Mouse (Mus musculus): ENCODE measurements around the gene Kifc1. TPM values are rescaled to one million over a fixed set of nuclear protein-coding genes. Genes with fewer than 3 reads are reported as not detected.
"Not testable (repeated sequence)": the region's sequence is repeated elsewhere in the genome, so short reads cannot be mapped to it uniquely, and the experiment has no call there.

Gene Kifc1
- total RNA-seq, 2 experiments from 2014 or later = 0.23 to 0.33 TPM

DNA sequence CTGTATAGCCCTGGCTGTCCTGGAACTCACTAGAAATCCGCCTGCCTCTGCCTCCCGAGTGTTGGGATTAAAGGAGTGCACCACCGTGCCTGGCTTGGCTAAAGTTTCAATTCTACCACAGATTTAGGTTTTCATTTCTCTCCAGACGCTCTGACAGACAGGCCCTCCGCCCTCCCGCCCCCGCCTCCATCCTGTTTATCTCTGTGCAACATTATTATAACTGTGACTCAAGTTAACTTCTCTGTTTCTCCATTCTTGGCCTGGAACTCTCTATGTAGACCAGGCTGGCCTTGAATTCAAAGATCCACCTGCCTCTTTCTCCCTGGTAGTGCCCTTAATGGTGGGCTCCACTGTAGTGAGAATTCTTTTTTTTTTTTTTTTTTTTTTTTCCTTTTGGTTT is 12.0 kb upstream of the Kifc1 start:
- no peak for DNase-seq
- TF ChIP-seq CTCF (IDR thresholded peaks at IDR 0.05) = no peak
- intact Hi-C loops (cut with DNase I) = no loop called here
- Histone ChIP-seq H3K4me3 (no peak overlapping the region), H3K27ac (no peak overlapping the region)

DNA sequence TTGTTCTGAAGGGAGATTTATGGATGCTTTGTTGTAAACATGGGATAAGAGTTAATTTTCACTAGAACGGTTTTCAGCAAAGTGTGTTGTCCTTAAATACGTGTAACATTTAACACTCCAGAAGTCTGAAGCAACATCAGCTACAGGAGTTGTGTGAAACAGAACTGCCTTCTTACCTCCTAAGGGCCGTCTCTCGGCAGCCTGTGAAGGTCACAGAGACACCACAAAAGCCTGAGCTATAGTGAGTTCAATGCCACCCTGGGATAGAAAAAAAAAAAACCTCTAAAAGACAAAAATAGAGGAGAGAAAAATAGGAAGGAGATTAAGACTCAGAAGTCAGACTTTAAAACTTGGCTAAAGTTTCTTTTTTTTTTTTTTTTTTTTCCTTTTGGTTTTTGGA is 11.6 kb upstream of the Kifc1 start:
- DNase-seq = no peak
- intact Hi-C loops (cut with DNase I) = no loop called here

DNA sequence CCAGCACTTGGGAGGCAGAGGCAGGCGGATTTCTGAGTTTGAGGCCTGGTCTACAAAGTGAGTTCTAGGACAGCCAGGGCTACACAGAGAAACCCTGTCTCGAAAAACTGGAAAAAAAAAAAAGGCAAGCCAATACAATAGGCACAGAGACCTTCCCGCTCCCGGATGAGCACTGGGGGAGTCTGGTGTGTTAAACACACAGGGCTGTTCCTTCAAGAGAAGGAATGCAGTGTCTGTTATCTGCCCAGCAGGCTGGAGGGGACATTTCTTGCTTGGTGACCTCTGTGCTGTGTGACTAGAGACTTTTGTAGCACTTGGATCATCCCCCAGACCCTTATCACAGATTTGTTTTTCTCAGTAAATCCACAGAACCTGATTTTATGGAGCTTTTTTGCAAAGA is 11.2 kb upstream of the Kifc1 start:
- no peak overlapping the region for H3K27ac ChIP-seq
- no peak for TF ChIP-seq CTCF (IDR thresholded peaks at IDR 0.05)
- intact Hi-C loops (cut with DNase I) = no loop called here
- H3K4me3 ChIP-seq = no peak overlapping the region
- no peak for DNase-seq

More for the DNA sequence above, 11.6 kb upstream of the Kifc1 start:
- Histone ChIP-seq H3K27ac (no peak overlapping the region), H3K4me3 (no peak overlapping the region)
- TF ChIP-seq CTCF (IDR thresholded peaks at IDR 0.05) = no peak

DNA sequence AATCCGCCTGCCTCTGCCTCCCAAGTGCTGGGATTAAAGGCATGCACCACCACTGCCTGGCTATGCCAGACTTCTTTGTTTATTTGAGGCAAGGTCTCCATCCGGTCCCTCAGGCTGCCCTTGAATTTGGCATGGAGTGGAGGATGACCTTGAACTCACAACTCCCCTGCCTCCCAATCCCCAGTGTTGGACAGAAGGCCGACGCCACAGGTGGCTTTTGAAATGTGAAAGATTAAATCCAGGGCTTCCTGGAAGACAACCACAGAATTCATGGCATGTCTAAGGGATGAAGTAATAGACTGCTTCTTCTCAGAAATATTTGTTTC is 10.5 kb upstream of the Kifc1 start:
- no peak for DNase-seq
- intact Hi-C loops (cut with DNase I) = no loop called here
- no peak overlapping the region for H3K4me3 ChIP-seq
- no peak for TF ChIP-seq CTCF (IDR thresholded peaks at IDR 0.05)
- no peak overlapping the region for H3K27ac ChIP-seq

DNA sequence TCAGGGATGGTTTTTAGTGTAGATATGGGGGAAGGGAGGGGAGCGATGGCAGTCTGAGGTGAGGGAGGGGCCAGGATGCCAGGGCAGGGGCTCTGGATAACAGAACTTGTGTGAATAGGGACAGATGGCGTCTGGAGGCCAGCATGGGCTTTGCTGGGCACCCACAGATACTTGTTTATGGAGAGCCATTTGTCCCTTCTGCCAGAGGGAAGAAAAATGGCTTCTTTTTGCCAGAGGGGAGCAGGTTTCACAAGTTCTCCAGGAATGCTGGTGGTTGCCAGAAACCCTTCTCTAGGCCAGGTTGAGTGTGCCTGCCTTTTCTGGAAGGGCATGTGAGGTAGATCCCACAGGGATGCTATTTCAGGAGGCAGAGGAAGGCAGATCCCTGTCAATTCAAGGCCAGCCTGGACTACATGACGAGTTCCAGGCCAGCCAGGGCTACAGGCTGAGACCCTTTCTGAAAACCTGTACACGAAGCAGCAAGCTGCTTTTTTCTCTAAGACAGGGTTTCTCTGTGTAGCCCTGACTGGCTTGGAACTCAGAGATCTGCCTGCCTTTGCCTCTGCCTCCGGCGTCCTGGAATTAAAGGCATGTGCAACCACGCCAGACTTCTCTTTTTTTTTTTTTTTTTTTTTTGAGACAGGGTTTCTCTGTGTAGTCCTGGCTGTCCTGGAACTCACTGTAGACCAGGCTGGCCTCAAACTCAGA is 10.0 kb upstream of the Kifc1 start:
- no peak for DNase-seq
- H3K4me3 ChIP-seq = no peak overlapping the region
- H3K27ac ChIP-seq = peak overlapping the region; percentile 2; the same call in 1 of the 2 replicates
- intact Hi-C loops (cut with DNase I) = no loop called here
- no peak for TF ChIP-seq CTCF (IDR thresholded peaks at IDR 0.05)

DNA sequence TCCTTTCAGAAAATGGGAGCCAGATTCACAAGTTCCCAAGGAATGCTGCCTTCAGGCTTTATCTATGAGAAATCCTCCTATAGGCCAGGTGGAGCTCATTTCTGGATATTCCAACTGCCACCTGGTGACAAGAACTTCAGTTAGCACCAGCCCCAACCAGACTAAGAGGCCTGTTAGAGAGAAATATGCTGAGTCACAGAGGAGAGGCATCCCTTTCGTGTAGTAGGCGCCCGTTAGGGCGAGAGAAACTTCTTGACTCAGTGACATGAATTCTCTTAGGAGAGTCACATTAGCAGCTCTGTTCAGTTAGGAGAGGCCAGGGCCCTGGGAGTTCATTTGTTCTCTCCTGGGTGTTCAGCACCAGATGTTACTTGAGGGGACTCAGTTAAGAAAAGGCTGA is 9.2 kb upstream of the Kifc1 start:
- H3K4me3 ChIP-seq = no peak overlapping the region
- H3K27ac ChIP-seq = no peak overlapping the region
- no peak for DNase-seq
- no peak for TF ChIP-seq CTCF (IDR thresholded peaks at IDR 0.05)
- intact Hi-C loops (cut with DNase I) = no loop called here

DNA sequence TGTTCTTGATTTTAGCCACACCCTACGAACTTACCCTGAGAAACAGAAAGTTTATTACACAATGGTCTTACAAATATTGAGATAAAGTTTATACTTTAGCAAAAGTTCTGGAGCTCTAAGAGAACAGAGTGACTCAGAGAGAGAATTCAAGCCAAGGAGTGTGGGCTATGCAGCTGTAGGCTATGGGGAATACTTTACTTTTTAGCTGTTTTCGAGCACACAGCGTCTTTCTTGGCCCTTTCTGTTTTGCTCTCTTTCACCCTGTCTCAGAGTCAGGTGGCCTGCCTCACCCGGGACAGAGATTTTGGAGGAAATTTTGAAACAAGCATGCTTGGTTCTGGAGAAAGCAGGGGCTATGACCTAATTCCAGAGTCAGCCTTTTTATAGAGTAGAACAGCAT is 7.7 kb upstream of the Kifc1 start:
- peak overlapping the region; percentile 43; the same call in 1 of the 2 replicates for H3K27ac ChIP-seq
- intact Hi-C loops (cut with DNase I); H3K4me3 ChIP-seq; DNase-seq: not testable (repeated sequence)

DNA sequence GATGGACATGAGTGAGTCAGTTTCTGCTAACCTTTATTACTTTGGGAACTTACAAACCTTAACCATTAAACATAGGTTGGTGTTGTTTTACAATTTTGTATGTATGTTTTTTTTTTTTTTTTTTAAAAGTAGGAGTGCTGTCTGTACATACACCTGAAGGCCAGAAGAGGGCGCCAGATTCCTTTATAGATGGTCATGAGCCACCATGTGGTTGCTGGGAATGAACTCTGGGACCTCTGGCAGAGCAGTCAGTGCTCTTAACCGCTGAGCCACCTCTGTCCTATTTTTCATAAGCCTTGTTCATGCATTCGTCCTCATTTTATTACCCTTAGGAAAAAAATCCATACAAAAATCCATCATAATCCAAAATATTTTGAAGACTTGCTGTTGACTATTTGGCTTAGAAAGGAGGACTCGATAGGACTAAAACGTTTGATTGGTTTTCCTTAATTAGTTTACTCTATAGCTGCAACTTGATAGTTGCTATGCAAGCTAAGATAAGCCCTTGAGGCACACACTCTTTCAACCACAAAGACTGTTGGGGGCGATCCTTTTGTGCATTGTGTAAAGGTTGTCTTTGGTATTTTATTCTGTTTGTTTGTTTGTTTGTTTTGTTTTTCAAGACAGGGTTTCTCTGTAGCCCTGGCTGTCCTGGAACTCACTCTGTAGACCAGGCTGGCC is 6.8 kb upstream of the Kifc1 start:
- DNase-seq = no peak
- H3K27ac ChIP-seq = peak overlapping the region; percentile 38
- TF ChIP-seq CTCF (IDR thresholded peaks at IDR 0.05) = peak; percentile 70
- no peak overlapping the region for H3K4me3 ChIP-seq
- intact Hi-C loops (cut with DNase I) = no loop called here

DNA sequence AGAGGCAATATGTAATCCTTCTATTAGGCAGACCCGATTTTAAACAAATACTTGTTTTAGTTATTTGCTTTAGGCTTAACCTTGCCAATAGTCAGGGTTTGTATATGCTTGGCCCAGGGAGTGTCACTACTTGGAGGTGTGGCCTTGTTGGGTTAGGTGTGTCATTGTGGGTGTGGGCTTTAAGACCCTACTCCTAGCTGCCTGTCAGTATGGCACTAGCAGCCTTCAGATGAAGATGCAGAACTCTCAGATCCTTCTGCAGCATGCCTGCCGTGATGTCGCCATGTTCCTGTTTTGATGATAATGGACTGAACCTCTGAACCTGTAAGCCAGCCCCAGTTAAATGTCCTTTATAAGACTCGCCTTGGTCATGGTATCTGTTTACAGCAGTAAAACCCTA is 2.5 kb upstream of the Kifc1 start:
- intact Hi-C loops (cut with DNase I); H3K4me3 ChIP-seq; H3K27ac ChIP-seq; DNase-seq: not testable (repeated sequence)

DNA sequence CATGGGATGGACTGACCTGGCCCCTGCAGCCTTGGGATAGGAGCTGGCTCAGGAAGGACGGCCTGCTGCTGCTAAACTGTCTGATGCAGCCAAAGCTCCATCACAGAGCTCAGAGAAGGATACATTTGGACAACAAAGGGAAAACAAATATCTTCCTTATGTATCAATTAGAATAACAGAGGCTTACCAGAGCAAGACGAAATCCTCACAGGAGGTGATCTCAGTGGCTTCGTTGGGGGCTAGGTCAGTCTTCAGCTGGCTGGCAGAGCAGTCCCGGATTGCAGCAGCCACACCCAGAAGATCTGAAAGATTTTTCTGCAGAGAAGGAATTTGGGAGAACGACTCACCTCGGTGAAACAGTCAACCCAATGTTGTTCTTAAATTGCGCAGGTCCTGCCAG is 2.0 kb upstream of the Kifc1 start:
- intact Hi-C loops (cut with DNase I) = no loop called here
- no peak for DNase-seq
- TF ChIP-seq CTCF (IDR thresholded peaks at IDR 0.05) = no peak
- Histone ChIP-seq H3K4me3 (no peak overlapping the region), H3K27ac (no peak overlapping the region)

DNA sequence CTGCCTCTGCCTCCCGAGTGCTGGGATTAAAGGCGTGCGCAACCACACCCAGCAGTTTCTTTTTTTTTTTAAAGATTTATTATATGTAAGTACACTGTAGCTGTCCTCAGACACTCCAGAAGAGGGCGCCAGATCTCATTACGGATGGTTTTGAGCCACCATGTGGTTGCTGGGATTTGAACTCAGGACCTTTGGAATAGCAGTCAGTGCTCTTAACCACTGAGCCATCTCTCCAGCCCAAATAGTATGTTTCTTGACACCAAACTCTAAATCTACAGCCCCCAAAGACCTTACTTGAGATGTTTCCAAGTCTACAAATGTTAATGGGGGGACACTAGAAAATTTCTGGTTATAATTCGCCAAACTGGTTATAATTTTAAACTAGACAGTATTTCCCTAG is 1.4 kb upstream of the Kifc1 start:
- intact Hi-C loops (cut with DNase I); H3K27ac ChIP-seq; H3K4me3 ChIP-seq; DNase-seq: not testable (repeated sequence)
- TF ChIP-seq CTCF (IDR thresholded peaks at IDR 0.05) = peak; percentile 44

DNA sequence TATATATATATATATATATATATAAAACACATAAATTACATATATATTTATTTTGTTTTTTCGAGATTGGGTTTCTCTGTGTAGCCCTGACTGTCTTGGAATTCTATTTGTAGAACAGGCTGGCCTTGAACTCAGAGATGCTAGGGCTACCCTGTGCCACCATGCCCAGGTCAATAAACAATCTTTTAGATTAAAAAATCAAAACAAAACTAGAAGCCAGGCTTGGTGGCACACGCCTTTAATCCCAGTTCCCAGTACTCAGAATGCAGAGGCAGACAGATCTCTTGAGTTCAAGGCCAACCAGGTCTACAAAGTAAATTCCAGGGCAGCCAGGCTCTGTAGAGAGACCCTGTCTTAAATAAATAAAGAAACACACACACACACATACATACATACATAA is 896 bp upstream of the Kifc1 start:
- intact Hi-C loops (cut with DNase I) = no loop called here
- H3K4me3 ChIP-seq = no peak overlapping the region
- no peak overlapping the region for H3K27ac ChIP-seq
- DNase-seq = no peak
- TF ChIP-seq CTCF (IDR thresholded peaks at IDR 0.05) = no peak

DNA sequence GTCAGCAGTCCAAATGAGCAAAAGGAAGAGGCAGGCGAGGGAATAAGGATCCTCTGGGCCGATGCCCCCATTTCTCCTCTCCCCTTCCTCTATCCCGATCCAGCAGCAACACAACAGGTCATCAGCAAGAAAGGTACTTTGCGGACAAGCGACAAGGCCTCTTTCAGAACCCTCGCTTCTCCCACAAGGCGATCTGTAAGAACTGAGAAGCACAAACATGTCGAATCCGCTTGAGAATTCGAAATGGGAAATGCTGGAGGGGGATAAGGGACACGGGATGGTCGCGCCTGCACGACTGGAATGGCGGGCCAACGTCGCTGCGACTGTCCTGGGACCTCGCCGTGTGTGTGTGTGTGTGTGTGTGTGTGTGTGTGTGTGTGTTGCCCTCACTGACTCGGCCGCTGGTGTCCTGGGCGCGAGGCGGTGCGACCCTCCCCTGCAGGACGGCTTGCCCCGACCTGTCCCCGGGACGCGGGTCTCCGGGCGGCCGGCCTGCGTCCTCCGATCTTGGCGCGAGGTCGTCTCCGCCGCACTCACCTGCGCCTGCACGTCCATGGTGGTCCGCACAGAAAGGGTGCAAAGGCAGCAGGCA is 424 bp downstream of the Kifc1 start:
- Histone ChIP-seq H3K27ac (0 out of 2 replicates have a peak overlapping the region, but pooled peaks have one; percentile 24), H3K4me3 (peak overlapping the region; percentile 88)
- DNase-seq; intact Hi-C loops (cut with DNase I): not testable (repeated sequence)

DNA sequence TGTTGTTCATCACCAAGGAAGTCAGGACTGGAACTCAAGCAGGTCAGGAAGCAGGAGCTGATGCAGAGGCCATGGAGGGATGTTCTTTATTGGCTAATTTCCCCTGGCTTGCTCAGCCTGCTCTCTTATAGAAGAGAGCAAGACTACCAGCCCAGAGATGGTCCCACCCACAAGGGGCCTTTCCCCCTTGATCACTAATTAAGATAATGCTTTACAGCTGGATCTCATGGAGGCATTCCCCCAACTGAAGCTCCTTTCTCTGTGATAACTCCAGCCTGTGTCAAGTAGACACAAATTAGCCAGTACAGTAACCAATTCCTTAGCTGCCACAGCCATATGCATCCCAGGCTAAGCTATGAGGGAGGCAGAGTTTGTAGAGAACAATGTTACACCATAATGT is 2.2 kb downstream of the Kifc1 start:
- intact Hi-C loops (cut with DNase I); H3K4me3 ChIP-seq: not testable (repeated sequence)

DNA sequence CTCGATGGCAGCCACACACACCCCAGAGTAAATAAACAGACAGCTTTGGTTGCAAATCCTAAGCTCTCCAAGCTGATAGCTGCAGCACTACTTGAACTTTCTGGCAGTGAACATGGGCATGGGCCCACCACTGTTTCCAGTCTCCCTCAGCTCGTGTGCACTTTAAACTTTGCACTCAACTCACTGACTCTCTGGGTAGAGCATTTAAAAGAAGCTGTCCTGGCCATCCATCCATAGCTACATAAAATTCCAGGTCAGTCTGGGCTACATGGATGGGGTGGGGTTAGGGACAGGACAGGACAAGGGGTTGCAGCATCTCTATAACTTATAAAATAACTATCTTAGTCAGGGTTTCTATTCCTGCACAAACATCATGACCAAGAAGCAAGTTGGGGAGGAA is 2.7 kb downstream of the Kifc1 start:
- H3K4me3 ChIP-seq; DNase-seq; intact Hi-C loops (cut with DNase I); H3K27ac ChIP-seq: not testable (repeated sequence)

More for the DNA sequence above, 2.2 kb downstream of the Kifc1 start:
- H3K27ac ChIP-seq, DNase-seq: not testable (repeated sequence)

DNA sequence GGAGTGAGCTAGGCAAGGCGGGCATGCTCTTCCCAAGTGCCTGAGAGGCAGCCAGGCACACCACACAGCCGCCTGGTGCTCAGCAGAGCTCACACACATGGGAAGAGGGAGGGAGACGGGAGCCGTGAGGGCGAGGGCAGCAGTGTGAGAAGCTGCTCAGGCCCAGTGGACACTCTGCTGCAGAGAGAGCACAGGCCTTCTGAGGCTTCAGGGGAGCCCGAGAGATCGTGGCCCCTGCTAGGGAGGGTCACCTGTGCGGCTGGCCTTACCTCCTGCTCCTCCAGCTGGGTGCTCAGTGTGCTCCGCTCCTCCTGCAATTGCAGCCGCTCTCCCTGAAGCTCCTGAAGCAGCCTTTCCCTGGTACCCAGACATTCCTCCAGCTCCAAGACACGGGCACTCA is 6.1 kb downstream of the Kifc1 start:
- intact Hi-C loops (cut with DNase I); H3K4me3 ChIP-seq: not testable (repeated sequence)

More for the DNA sequence above, 6.1 kb downstream of the Kifc1 start:
- not testable (repeated sequence) for H3K27ac ChIP-seq, DNase-seq
